Mouse (Mus musculus) kidney, adult 18-20 months (tissue): ENCODE measurements around the gene Lpcat3.
A peak's percentile ranks its signal among the peaks of the same experiment; 100 is the strongest.
"Not testable (repeated sequence)": the region's sequence is repeated elsewhere in the genome, so short reads cannot be mapped to it uniquely, and the experiment has no call there.

Experiments
- DNase-seq: peaks from one replicate; pipeline ENCODE4 v3.0.0; 2021

The Lpcat3 gene

GRCm38 (mm10) chr6:124662477-124663423 lies at the start of gene Lpcat3:
Lpcat3 (plus strand) TSS chr6:124663027.
- peak; percentile 99 for DNase-seq

GRCm38 (mm10) chr6:124625612-124626011 lies 37.2 kb upstream of the Lpcat3 start:
- no peak for DNase-seq

GRCm38 (mm10) chr6:124626184-124626583 lies 36.6 kb upstream of the Lpcat3 start:
- DNase-seq, result not testable (repeated sequence)

- no peak for DNase-seq
These were observed 32.1 kb upstream of the Lpcat3 start for GRCm38 (mm10) chr6:124630763-124631162.

GRCm38 (mm10) chr6:124635985-124636384 lies 26.8 kb upstream of the Lpcat3 start, which contains the start of gene C1s2:
C1s2 (minus strand) TSS chr6:124636085.
- not testable (repeated sequence) for DNase-seq

- DNase-seq, result not testable (repeated sequence)
These were observed 25.9 kb upstream of the Lpcat3 start for GRCm38 (mm10) chr6:124636858-124637460.

- no peak for DNase-seq
These were observed 22.8 kb upstream of the Lpcat3 start for GRCm38 (mm10) chr6:124640041-124640440.

- DNase-seq, result peak; percentile 87
These were observed 21.8 kb upstream of the Lpcat3 start for GRCm38 (mm10) chr6:124640997-124641396.

- DNase-seq, result no peak
These were observed 16.4 kb upstream of the Lpcat3 start for GRCm38 (mm10) chr6:124646394-124646793.

- DNase-seq, result no peak
These were observed 6.9 kb upstream of the Lpcat3 start for GRCm38 (mm10) chr6:124655893-124656292.

GRCm38 (mm10) chr6:124658067-124658466 lies 4.8 kb upstream of the Lpcat3 start:
- no peak for DNase-seq

GRCm38 (mm10) chr6:124661156-124661806 lies 1.5 kb upstream of the Lpcat3 start:
- no peak for DNase-seq

GRCm38 (mm10) chr6:124661995-124662394 lies 832 bp upstream of the Lpcat3 start:
- no peak for DNase-seq

GRCm38 (mm10) chr6:124663424-124663795 lies 583 bp downstream of the Lpcat3 start:
- no peak for DNase-seq

- DNase-seq, result no peak
These were observed 1.4 kb downstream of the Lpcat3 start for GRCm38 (mm10) chr6:124664256-124664655.

GRCm38 (mm10) chr6:124665011-124665410 lies 2.2 kb downstream of the Lpcat3 start:
- DNase-seq, result no peak

GRCm38 (mm10) chr6:124669234-124669859 lies 6.5 kb downstream of the Lpcat3 start:
- no peak for DNase-seq

- no peak for DNase-seq
These were observed 7.6 kb downstream of the Lpcat3 start for GRCm38 (mm10) chr6:124670281-124670900.

- DNase-seq, result no peak
These were observed 9.3 kb downstream of the Lpcat3 start for GRCm38 (mm10) chr6:124672100-124672499.

- peak; percentile 62 for DNase-seq
These were observed 10.8 kb downstream of the Lpcat3 start for GRCm38 (mm10) chr6:124673619-124674018.

- peak; percentile 40 for DNase-seq
These were observed 11.8 kb downstream of the Lpcat3 start for GRCm38 (mm10) chr6:124674591-124674990.

- DNase-seq, result no peak
These were observed 13.3 kb downstream of the Lpcat3 start for GRCm38 (mm10) chr6:124676171-124676570.
